Mouse (Mus musculus) brain, embryonic 18.5 days (tissue): ENCODE measurements around the gene Itgb2l.

Source experiments
- DNase-seq: peaks from one replicate; pipeline ENCODE4 v3.0.0-alpha.2; 2012; ENCODE audit warnings: low read depth, low spot score

Itgb2l gene

DNA sequence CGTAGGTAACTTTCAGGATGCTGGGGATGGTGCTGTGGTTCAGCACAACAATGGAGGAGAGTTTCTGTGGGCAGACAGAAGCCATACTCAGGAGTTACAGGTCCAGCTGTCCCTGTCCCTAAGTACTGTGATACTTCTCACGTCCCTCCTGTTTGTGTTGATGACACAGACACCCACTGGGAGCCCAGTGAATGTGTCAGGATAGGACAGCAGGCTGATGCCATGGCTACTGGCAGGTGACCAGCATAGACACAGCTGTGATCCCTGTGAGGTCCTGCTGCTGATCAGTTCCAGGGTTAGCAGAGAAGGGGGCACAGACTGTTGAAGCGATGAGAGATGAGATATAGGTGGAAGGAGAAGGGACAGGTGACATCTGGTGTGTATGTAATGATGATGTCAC lies 14.4 kb downstream of the Itgb2l start:
- no peak for DNase-seq

DNA sequence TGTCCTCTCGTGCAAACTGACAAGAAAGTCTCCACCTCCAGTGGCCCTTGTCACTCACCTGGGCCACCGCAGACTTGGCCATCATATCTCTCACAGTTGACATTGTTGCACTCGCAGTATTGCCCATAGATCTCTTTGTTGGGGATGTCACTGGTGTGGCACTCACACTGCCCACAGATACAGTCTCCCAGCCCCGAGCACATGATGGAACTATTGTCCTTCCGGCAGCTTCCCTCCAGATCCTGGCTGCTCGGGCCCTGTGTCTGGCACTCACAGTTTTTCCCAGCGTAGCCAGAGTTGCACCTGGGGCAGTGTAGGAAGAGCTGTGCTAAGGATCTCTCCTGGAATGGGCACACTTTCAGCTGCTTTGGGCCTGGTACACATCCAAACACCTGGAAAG lies 16.7 kb downstream of the Itgb2l start:
- no peak for DNase-seq

- DNase-seq: no peak
Observed at GRCm38 (mm10) chr16:96425044-96425443, 18.4 kb downstream of the Itgb2l start.

- no peak for DNase-seq
Observed at GRCm38 (mm10) chr16:96408064-96408465, 35.4 kb downstream of the Itgb2l start.

GRCm38 (mm10) chr16:96406312-96406711 lies 37.1 kb downstream of the Itgb2l start:
- DNase-seq: no peak

GRCm38 (mm10) chr16:96402294-96402693 lies 41.1 kb downstream of the Itgb2l start:
- DNase-seq: no peak

GRCm38 (mm10) chr16:96400046-96400445 lies 43.4 kb downstream of the Itgb2l start:
- no peak for DNase-seq

- DNase-seq: no peak
Observed at GRCm38 (mm10) chr16:96398806-96399205, 44.6 kb downstream of the Itgb2l start.

GRCm38 (mm10) chr16:96396013-96396650 lies 47.3 kb downstream of the Itgb2l start:
- no peak for DNase-seq

DNA sequence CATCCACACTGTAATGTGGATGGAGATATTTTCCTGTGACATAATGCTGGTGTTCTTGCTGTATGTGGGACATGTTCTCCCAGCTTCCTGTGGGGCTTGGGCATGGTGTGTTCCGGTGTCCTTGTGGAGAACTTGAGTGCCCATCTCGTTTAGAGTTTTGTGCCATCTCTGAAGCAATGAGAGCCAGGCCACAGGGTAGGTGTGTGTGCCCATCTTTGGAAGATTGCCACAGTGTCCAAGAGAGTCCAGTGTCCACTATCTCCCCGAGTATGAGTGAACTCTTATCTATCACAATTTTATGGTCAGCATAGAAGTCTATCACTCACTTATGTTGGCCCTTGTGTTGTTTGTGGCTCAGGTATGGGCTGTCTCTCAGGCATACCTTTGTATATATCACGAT lies 47.9 kb downstream of the Itgb2l start:
- no peak for DNase-seq

GRCm38 (mm10) chr16:96391070-96391469 lies 52.3 kb downstream of the Itgb2l start:
- DNase-seq: no peak

DNA sequence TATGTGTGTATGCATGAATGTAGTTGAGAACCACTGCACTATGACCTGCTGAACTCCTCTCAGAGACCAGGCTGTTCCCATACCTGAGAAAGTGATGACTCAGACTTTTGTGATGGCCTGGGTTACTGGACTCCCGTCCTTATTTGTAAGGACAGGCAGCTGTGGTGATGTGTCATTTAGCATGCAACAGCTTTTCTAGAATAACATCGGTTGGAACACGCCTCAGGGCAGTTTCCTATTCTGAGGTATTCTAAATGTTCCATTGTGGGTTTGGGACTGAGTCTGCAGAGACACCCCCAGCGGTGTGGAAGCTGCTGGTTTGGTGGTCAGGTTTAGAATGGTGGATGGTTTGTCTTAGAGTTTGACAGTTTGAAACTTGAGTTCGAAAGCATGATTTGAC lies 54.9 kb downstream of the Itgb2l start:
- DNase-seq: no peak

DNA sequence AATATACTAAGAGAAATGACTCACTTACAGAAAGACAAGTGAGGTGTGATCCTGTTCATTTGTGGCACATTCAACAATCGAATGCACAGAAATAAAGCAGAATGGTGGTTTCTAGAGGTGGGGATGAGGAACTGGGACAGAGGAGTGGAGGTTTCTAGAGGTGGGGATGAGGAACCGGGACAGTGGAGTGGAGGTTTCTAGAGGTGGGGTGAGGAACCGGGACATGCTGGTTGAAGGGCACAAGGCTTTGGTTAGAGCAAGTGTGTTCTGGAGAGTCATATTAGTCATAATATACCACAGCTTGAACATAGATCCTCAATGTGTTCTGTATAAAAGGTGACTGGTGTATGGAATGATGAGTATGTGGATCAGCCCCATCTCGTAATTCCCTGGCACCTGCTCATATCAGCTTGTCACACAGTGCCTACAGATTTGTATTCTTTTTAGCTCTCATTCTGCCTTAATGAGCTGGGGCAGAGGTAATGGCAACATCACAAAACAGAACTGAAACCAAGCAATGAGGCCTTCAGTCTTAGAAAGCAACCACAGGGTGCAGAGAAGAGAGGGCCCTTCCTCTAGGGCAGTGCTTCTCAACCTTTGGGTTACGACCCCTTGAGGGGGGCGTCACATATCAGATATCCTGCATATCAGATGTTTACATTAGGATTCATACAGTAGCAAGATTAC lies 55.6 kb downstream of the Itgb2l start:
- DNase-seq: no peak

DNA sequence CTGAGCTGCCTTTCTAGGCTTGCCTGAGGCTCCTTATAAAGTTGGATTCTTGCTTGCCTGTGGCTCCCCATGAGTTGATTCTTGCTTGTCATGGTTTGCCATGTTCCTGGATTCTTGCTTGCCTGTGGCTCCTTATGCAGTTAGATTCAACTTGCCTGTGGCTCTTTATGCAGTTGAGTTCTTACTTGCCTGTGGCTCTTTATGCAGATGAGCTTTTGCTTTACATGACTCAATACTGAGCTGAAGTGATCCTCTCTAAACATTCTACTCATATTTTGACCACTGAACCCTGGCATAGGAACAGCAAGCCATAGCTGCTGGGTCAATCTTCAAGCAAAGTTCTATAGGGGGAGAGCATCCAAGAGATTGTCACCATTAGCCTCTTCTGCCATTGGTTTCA lies 58.7 kb downstream of the Itgb2l start:
- DNase-seq: no peak

GRCm38 (mm10) chr16:96382496-96383181 lies 60.8 kb downstream of the Itgb2l start:
- no peak for DNase-seq

DNA sequence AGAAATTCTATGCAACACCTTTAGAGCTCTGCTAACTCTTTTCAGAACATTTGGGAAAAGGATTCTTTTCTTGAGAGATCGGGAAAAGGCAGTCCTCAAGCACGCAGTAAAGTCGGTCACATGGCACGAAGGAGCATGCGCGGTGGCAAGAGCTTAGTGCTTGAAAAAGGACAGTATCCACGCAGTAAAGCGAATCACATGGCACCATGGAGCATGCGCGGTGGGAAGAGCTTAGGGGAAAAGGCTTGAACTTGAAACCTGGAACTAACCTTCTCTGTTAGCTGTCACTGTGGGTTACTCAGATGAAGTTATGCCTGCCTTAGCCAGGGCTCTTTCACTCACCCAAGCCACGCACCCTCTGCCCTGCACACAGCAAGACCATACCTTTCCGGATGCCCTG lies 62.0 kb downstream of the Itgb2l start:
- no peak for DNase-seq

DNA sequence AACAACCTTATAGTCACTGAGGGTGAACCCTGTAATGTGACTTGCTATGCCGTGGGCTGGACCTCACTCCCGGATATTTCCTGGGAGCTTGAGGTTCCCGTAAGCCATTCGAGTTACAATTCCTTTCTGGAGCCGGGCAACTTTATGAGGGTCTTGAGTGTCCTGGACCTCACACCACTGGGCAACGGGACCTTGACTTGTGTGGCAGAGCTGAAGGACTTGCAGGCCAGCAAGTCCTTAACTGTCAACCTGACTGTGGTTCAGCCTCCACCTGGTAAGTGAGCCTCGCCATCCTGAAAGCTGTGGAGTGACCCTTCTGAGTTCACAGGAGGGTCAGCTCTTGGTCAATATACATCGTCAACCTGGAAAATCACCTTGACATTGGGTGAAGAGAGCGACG lies 65.3 kb downstream of the Itgb2l start:
- DNase-seq: no peak

DNA sequence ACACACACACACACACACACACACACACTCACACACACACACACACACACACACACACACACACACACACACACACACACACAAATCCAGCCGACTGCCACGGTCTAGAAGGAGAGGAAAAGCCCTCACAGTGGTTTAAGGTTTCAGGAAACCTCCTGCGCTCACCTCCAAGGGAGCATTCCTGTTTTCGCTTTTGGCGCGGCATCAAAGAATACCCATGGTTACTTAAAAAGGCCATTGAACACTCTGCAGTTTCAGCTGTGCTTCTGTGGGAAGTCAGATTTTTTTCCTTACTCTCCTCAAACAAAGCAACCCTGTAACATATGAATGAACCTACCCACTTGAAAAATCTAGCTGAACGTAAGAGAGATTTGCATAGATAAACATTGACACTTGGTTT lies 67.1 kb downstream of the Itgb2l start:
- DNase-seq: no peak

DNA sequence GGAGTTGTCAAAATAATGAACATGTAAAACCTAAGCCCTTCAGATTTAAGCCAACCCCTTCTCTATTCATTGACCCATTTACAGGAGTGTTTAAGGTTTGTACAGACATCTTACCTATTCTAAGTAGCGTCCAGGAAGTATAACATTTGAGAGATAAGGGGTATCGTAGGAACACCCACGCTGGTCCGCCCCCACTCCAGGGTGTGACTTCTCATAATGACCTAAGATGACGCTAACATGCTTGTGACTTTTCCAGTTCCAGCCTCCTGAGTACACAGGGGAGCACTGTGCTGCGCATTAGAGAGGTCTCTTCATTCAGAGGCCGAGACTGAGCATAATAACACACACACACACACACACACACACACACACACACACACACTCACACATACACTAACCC lies 67.9 kb downstream of the Itgb2l start:
- no peak for DNase-seq

DNA sequence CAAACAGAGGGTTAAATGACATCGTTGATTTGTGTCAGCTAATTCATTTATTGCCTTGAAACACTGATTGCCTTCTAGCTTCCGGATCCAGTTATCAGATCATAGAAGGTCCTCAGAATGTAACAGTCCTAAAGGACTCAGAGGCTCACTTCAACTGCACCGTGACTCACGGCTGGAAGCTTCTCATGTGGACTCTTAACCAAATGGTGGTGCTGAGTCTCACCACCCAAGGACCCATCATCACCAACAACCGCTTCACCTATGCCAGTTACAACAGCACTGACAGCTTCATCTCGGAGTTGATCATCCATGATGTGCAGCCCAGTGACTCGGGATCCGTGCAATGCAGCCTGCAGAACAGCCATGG lies 70.7 kb downstream of the Itgb2l start:
- no peak for DNase-seq
